Mouse (Mus musculus) thymus, adult 2 months (tissue): Measurements from ENCODE around the gene Lhfp. TPM values are rescaled to one million over a fixed set of nuclear protein-coding genes. Genes with fewer than 3 reads are reported as not detected.

Experiments used
- DNase-seq: peaks from one replicate; pipeline ENCODE4 v3.0.0; 2021
- H3K27ac ChIP-seq: fragments of 200-500 bp; 2 replicates; pipeline ENCODE4 v1.5.1; 2012; ENCODE audit warnings: low read length, control low read depth; ENCODE audit not compliant: control insufficient read depth, insufficient read depth
- H3K27me3 ChIP-seq: fragments of 200-500 bp; 2 replicates; pipeline ENCODE4 v1.6.1; 2012; ENCODE audit warnings: mild to moderate bottlenecking, low read length, moderate library complexity, mixed read lengths; ENCODE audit not compliant: control insufficient read depth, insufficient read depth
- H3K36me3 ChIP-seq: fragments of 200-500 bp; 2 replicates; pipeline ENCODE4 v1.6.1; 2012; ENCODE audit warnings: mild to moderate bottlenecking, low read length, moderate library complexity; ENCODE audit not compliant: control insufficient read depth, insufficient read depth
- H3K4me1 ChIP-seq: fragments of 200-500 bp; replicated peaks from 2 replicates; pipeline ENCODE4 v1.6.1; 2012; ENCODE audit warnings: low read length; ENCODE audit not compliant: control insufficient read depth, insufficient read depth
- H3K4me3 ChIP-seq: fragments of 200-500 bp; 2 replicates; pipeline ENCODE4 v1.5.1; 2012; ENCODE audit warnings: mild to moderate bottlenecking, low read length, control low read depth, moderate library complexity; ENCODE audit not compliant: control insufficient read depth, insufficient read depth
- CTCF ChIP-seq: fragments of 200-500 bp; IDR thresholded peaks from 2 replicates; pipeline ENCODE4 v1.5.1; 2012; ENCODE audit warnings: mild to moderate bottlenecking, control low read depth, low read length, moderate library complexity, borderline replicate concordance; ENCODE audit not compliant: control insufficient read depth, poor library complexity, insufficient read depth; ENCODE audit errors: extremely low read depth
- POLR2A ChIP-seq: fragments of 200-500 bp; IDR thresholded peaks from 2 replicates; pipeline ENCODE4 v1.6.1; 2012; ENCODE audit warnings: mild to moderate bottlenecking, low read length, control low read depth, moderate library complexity; ENCODE audit not compliant: control insufficient read depth, poor library complexity, insufficient read depth; ENCODE audit errors: extremely low read depth
- WGBS: fragments of 180-500 bp; shearing (Covaris S2); methylation state at CpG from one replicate; pipeline ENCODE4 v1.1.7; 2018; 5-methylcytosine and 5-hydroxymethylcytosine counted together
- polyA plus RNA-seq: library from polyadenylated mRNA; depleted of rRNA; stranded (reverse); fragments of >200 nt; gene quantifications from 2 replicates; pipeline ENCODE4 v1.2.3, GENCODE M21; 2012

The Lhfp gene
- polyA plus RNA-seq, 1 experiment = 18.7 TPM

- Histone ChIP-seq H3K27ac (no peak overlapping the region), H3K4me1 (no peaks in the 10 kb centered on the region), H3K27me3 (no peaks in the 10 kb centered on the region), H3K36me3 (no peaks in the 10 kb centered on the region), H3K4me3 (no peak overlapping the region)
- no peak for TF ChIP-seq POLR2A
- no peak for TF ChIP-seq CTCF
- no peak for DNase-seq
- WGBS = 92% methylated on average over 6 of the region's 6 CpGs
These were observed 78.7 kb downstream of the Lhfp start for GRCm38 (mm10) chr3:53119978-53120377.

DNA sequence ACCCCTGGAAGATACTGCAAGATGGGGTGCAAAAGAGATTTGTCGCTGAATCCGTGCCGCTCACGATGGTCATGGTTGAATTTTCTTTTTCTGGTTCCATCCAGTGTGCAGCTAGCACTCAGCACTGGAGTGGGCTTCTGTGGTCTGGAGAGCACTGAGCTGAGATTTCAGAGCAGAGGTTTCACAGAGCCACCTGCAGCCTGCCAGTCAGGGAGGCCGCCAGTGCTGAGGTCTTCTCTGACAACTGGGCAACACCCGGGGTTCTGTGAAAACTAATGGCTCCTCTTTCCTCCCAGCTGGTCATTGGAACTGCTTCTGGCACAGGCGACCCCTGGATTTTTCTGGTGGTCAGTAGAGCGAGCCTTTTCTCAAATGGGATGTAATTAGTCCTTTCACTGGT, 84.2 kb downstream of the Lhfp start:
- Histone ChIP-seq H3K36me3 (no peaks in the 10 kb centered on the region), H3K27me3 (no peaks in the 10 kb centered on the region), H3K4me3 (no peak overlapping the region), H3K27ac (no peak overlapping the region), H3K4me1 (no peaks in the 10 kb centered on the region)
- no peak for DNase-seq
- 86% methylated on average over 8 of the region's 8 CpGs for WGBS
- TF ChIP-seq POLR2A (no peak), CTCF (no peak)

DNA sequence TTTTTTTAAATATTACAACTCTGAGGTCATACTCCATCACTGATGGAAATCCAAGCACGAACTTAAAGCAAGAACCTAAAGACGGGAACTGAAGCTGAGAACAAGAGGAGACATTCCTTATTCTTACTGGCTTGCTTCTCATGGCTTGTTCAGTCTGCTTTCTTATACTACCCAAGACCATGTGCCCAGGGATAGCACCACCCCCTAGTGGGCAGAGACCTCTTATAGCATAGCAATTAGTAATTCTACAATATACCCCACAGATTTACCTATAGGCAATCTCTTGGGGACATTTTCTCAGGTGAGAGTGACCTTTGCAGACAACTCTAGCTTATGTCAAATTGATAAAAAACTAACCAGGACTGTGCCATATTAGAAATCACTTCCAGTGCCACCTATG, 97.5 kb downstream of the Lhfp start:
- 95% methylated on average over 2 of the region's 2 CpGs for WGBS
- H3K27ac ChIP-seq = no peak overlapping the region
- TF ChIP-seq CTCF (no peak), POLR2A (no peak)
- no peak for DNase-seq
- no peaks in the 10 kb centered on the region for H3K36me3 ChIP-seq
- H3K4me3 ChIP-seq = no peak overlapping the region
- no peaks in the 10 kb centered on the region for H3K27me3 ChIP-seq
- H3K4me1 ChIP-seq = no peaks in the 10 kb centered on the region

DNA sequence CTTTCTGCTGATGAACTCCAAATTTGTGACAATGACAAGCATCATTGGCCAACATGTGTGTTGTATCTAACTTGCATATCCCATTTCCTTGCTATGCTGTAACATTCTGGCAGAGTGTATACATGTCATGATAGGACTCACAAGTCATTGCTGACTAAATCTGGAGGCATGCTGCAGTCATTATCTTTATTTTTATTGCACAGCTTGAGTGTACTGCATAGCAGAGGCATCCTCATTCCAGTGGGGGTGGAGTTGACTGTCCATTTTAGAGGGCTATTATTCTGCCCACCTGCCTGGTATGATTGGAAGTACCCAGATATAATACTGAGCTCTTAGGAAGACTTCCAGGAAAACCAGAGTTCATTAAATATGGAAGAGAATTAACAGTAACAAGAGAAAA, 97.9 kb downstream of the Lhfp start:
- TF ChIP-seq CTCF (no peak), POLR2A (no peak)
- Histone ChIP-seq H3K36me3 (no peaks in the 10 kb centered on the region), H3K4me3 (no peak overlapping the region), H3K4me1 (no peaks in the 10 kb centered on the region), H3K27me3 (no peaks in the 10 kb centered on the region), H3K27ac (no peak overlapping the region)
- no peak for DNase-seq

- Histone ChIP-seq H3K4me3 (no peak overlapping the region), H3K27me3 (no peaks in the 10 kb centered on the region), H3K27ac (no peak overlapping the region), H3K4me1 (no peaks in the 10 kb centered on the region), H3K36me3 (no peaks in the 10 kb centered on the region)
- 83% methylated on average over 5 of the region's 5 CpGs for WGBS
- DNase-seq = no peak
- TF ChIP-seq CTCF (no peak), POLR2A (no peak)
These were observed 98.3 kb downstream of the Lhfp start for GRCm38 (mm10) chr3:53139642-53140041.

DNA sequence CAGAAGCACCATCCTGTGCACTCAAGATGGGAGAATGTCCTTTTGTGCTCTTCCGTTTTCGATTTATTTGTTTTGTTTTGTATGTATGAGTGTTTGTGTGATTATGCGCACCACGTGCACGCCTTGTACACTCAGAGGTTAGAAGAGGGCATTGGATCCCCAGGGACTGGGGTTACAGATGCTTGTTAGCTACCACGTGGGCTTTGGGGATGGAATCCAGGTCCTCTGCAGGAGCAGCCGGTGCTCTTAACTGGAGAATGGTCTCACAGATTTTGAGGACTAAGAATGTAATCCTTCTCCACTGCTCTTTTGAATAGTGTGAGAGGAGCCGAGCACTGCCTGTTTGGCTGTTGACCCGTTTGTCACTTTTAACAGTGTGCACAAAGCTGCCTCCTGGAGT, 101.2 kb downstream of the Lhfp start:
- H3K4me1 ChIP-seq = no peaks in the 10 kb centered on the region
- H3K27ac ChIP-seq = no peak overlapping the region
- H3K4me3 ChIP-seq = no peak overlapping the region
- H3K27me3 ChIP-seq = no peaks in the 10 kb centered on the region
- 94% methylated on average over 9 of the region's 9 CpGs for WGBS
- no peaks in the 10 kb centered on the region for H3K36me3 ChIP-seq
- TF ChIP-seq CTCF = no peak
- no peak for TF ChIP-seq POLR2A
- DNase-seq = no peak

- Histone ChIP-seq H3K4me3 (no peak overlapping the region), H3K4me1 (no peaks in the 10 kb centered on the region), H3K36me3 (no peaks in the 10 kb centered on the region), H3K27me3 (no peaks in the 10 kb centered on the region), H3K27ac (no peak overlapping the region)
- 79% methylated on average over 2 of the region's 2 CpGs for WGBS
- no peak for TF ChIP-seq CTCF
- TF ChIP-seq POLR2A = no peak
- DNase-seq = no peak
These were observed 104.2 kb downstream of the Lhfp start for GRCm38 (mm10) chr3:53145526-53145925.
